Mouse (Mus musculus): ENCODE data around the gene Mprip.

Mprip gene

GRCm38 (mm10) chr11:59705113-59705512 is 44.0 kb downstream of the Mprip start:
- in situ Hi-C loops (cut with MboI; ENCODE audit: unreplicated experiment in 2 of 2) = no loop called here

GRCm38 (mm10) chr11:59707481-59707880 is 46.4 kb downstream of the Mprip start:
- in situ Hi-C loops (cut with MboI; ENCODE audit: unreplicated experiment in 2 of 2) = no loop called here

- in situ Hi-C loops (cut with MboI; ENCODE audit: unreplicated experiment in 2 of 2) = no loop called here
Measured at GRCm38 (mm10) chr11:59707931-59708611, 47.0 kb downstream of the Mprip start.

- in situ Hi-C loops (cut with MboI; ENCODE audit: unreplicated experiment in 2 of 2) = no loop called here
Measured at GRCm38 (mm10) chr11:59715424-59715840, 54.3 kb downstream of the Mprip start.

- in situ Hi-C loops (cut with MboI; ENCODE audit: unreplicated experiment in 2 of 2) = no loop called here
Measured at GRCm38 (mm10) chr11:59717801-59718291, 56.7 kb downstream of the Mprip start.

- in situ Hi-C loops (cut with MboI; ENCODE audit: unreplicated experiment in 2 of 2) = no loop called here
Measured at GRCm38 (mm10) chr11:59719185-59719584, 58.1 kb downstream of the Mprip start.

- in situ Hi-C loops (cut with MboI; ENCODE audit: unreplicated experiment in 2 of 2) = no loop called here
Measured at GRCm38 (mm10) chr11:59721385-59721784, 60.3 kb downstream of the Mprip start.

- in situ Hi-C loops (cut with MboI; ENCODE audit: unreplicated experiment in 2 of 2) = loop anchor here in 1 of 2 experiments (25.0 kb wide), 1 partner anchor 415 kb away; the partner anchor contains the start of gene Wnt9a
Measured at GRCm38 (mm10) chr11:59727204-59727603, 66.1 kb downstream of the Mprip start.

- in situ Hi-C loops (cut with MboI; ENCODE audit: unreplicated experiment in 2 of 2) = loop anchor here in 1 of 2 experiments (10.0 to 25.0 kb wide), 2 partner anchors 207 to 420 kb away; partner anchors contain the start of genes Wnt9a and Zkscan17
Measured at GRCm38 (mm10) chr11:59731821-59732220, 70.7 kb downstream of the Mprip start.

GRCm38 (mm10) chr11:59732407-59733066 is 71.4 kb downstream of the Mprip start:
- in situ Hi-C loops (cut with MboI; ENCODE audit: unreplicated experiment in 2 of 2) = loop anchor here in 1 of 2 experiments (10.0 to 25.0 kb wide), 2 partner anchors 208 to 420 kb away; partner anchors contain the start of genes Wnt9a and Zkscan17

GRCm38 (mm10) chr11:59733600-59733999 is 72.5 kb downstream of the Mprip start:
- in situ Hi-C loops (cut with MboI; ENCODE audit: unreplicated experiment in 2 of 2) = loop anchor here in 1 of 2 experiments (10.0 to 25.0 kb wide), 2 partner anchors 209 to 421 kb away; partner anchors contain the start of genes Wnt9a and Zkscan17

GRCm38 (mm10) chr11:59734335-59734734 is 73.2 kb downstream of the Mprip start:
- in situ Hi-C loops (cut with MboI; ENCODE audit: unreplicated experiment in 2 of 2) = loop anchor here in 1 of 2 experiments (10.0 to 25.0 kb wide), 2 partner anchors 210 to 422 kb away; partner anchors contain the start of genes Wnt9a and Zkscan17

GRCm38 (mm10) chr11:59735938-59736337 is 74.8 kb downstream of the Mprip start:
- in situ Hi-C loops (cut with MboI; ENCODE audit: unreplicated experiment in 2 of 2) = loop anchor here in 1 of 2 experiments (10.0 to 25.0 kb wide), 2 partner anchors 211 to 424 kb away; partner anchors contain the start of genes Wnt9a and Zkscan17

- in situ Hi-C loops (cut with MboI; ENCODE audit: unreplicated experiment in 2 of 2) = loop anchor here in 1 of 2 experiments (10.0 to 25.0 kb wide), 2 partner anchors 212 to 425 kb away; partner anchors contain the start of genes Wnt9a and Zkscan17
Measured at GRCm38 (mm10) chr11:59737250-59737649, 76.1 kb downstream of the Mprip start.

- in situ Hi-C loops (cut with MboI; ENCODE audit: unreplicated experiment in 2 of 2) = loop anchor here (10.0 to 25.0 kb wide), 3 partner anchors 215 to 435 kb away; partner anchors contain the start of genes Wnt9a (in 2 of the 2) and Zkscan17 (in 2 of the 2)
Measured at GRCm38 (mm10) chr11:59739996-59740395, 78.9 kb downstream of the Mprip start.

GRCm38 (mm10) chr11:59741915-59742314 is 80.8 kb downstream of the Mprip start:
- in situ Hi-C loops (cut with MboI; ENCODE audit: unreplicated experiment in 2 of 2) = loop anchor here (10.0 to 25.0 kb wide), 3 partner anchors 217 to 437 kb away; partner anchors contain the start of genes Wnt9a (in 2 of the 2) and Zkscan17 (in 1 of the 2)

- in situ Hi-C loops (cut with MboI; ENCODE audit: unreplicated experiment in 2 of 2) = loop anchor here (10.0 to 25.0 kb wide), 3 partner anchors 219 to 439 kb away; partner anchors contain the start of genes Wnt9a (in 2 of the 2) and Zkscan17 (in 1 of the 2)
Measured at GRCm38 (mm10) chr11:59743307-59743706, 82.2 kb downstream of the Mprip start.

- in situ Hi-C loops (cut with MboI; ENCODE audit: unreplicated experiment in 2 of 2) = loop anchor here (10.0 to 25.0 kb wide), 3 partner anchors 219 to 439 kb away; partner anchors contain the start of genes Wnt9a (in 2 of the 2) and Zkscan17 (in 1 of the 2)
Measured at GRCm38 (mm10) chr11:59743712-59744111, 82.6 kb downstream of the Mprip start.

- in situ Hi-C loops (cut with MboI; ENCODE audit: unreplicated experiment in 2 of 2) = loop anchor here (10.0 to 25.0 kb wide), 3 partner anchors 220 to 440 kb away; partner anchors contain the start of genes Wnt9a (in 2 of the 2) and Zkscan17 (in 1 of the 2)
Measured at GRCm38 (mm10) chr11:59744374-59744773, 83.3 kb downstream of the Mprip start.

- in situ Hi-C loops (cut with MboI; ENCODE audit: unreplicated experiment in 2 of 2) = loop anchor here (5.0 to 25.0 kb wide), 4 partner anchors 124 to 441 kb away; partner anchors contain the start of genes Wnt9a (in 2 of the 2) and Zkscan17 (in 1 of the 2)
Measured at GRCm38 (mm10) chr11:59745851-59746250, 84.7 kb downstream of the Mprip start.
